Mouse (Mus musculus) E14TG2a.4 (cell line): ENCODE results near the gene Eya2.

Experiments used
- CTCF ChIP-seq: conservative IDR thresholded peaks from 2 replicates; pipeline ENCODE4 v1.5.1; 2014; ENCODE audit warnings: low read length
- POU5F1 ChIP-seq: IDR thresholded peaks from 2 replicates; pipeline ENCODE4 v1.6.1; 2014; ENCODE audit warnings: low read length, borderline replicate concordance

DNA sequence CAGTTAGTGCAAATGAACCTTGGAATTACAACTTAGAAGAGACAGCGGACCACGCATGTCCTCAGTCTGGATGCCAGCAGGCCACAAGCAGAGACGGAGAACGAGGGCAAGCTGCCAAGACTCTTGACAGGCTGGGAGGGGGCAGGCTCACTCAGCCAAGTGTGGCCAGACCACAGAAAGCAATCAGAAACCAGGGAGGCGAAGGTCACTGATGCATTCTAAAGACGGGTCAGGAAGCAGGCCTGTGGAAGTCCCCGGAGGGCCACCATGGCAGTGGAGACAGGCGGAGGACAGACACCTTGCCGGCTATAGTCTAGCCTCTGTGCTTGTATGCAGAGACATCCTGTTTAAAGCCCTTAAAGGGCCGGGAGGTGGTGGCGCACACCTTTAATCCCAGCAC, 193.2 kb downstream of the Eya2 start:
- TF ChIP-seq CTCF (no peak), POU5F1 (no peak)
